Mouse (Mus musculus) hindbrain, embryonic 16.5 days (tissue): ENCODE measurements around the gene Ptpdc1. TPM values are rescaled to one million over a fixed set of nuclear protein-coding genes. Genes with fewer than 3 reads are reported as not detected.

Source experiments
- ATAC-seq: fragments of 200-750 bp; cut with Nextera tagmentation; 2 replicates; pipeline ENCODE4 v1.8.0; 2017; ENCODE audit warnings: moderate TSS enrichment, moderate library complexity
- H3K27ac ChIP-seq: fragments of 300-500 bp; sonication (generic); 2 replicates; pipeline ENCODE4 v1.5.1; 2014; ENCODE audit warnings: low read depth, mild to moderate bottlenecking, control low read depth, low read length, moderate library complexity
- H3K27me3 ChIP-seq: fragments of 300-500 bp; sonication (generic); replicated peaks from 2 replicates; pipeline ENCODE4 v1.6.1; 2014; ENCODE audit warnings: low read length; ENCODE audit not compliant: control insufficient read depth, insufficient read depth
- H3K36me3 ChIP-seq: fragments of 300-500 bp; sonication (generic); 2 replicates; pipeline ENCODE4 v1.6.1; 2014; ENCODE audit warnings: mild to moderate bottlenecking, low read length, moderate library complexity, mixed read lengths; ENCODE audit not compliant: control insufficient read depth, insufficient read depth
- H3K4me1 ChIP-seq: fragments of 300-500 bp; sonication (generic); 2 replicates; pipeline ENCODE4 v1.6.1; 2014; ENCODE audit warnings: low read depth, low read length; ENCODE audit not compliant: control insufficient read depth, insufficient read depth
- H3K4me2 ChIP-seq: fragments of 300-500 bp; sonication (generic); 2 replicates; pipeline ENCODE4 v1.6.1; 2014; ENCODE audit warnings: mild to moderate bottlenecking, low read length, control low read depth, moderate library complexity
- H3K4me3 ChIP-seq: fragments of 300-500 bp; sonication (generic); 2 replicates; pipeline ENCODE4 v1.5.1; 2014; ENCODE audit warnings: mild to moderate bottlenecking, low read length, control low read depth, moderate library complexity
- H3K9ac ChIP-seq: fragments of 300-500 bp; sonication (generic); 2 replicates; pipeline ENCODE4 v1.6.1; 2014; ENCODE audit warnings: low read depth, mild to moderate bottlenecking, control low read depth, low read length, moderate library complexity
- H3K9me3 ChIP-seq: fragments of 300-500 bp; sonication (generic); 2 replicates; pipeline ENCODE4 v1.6.1; 2014; ENCODE audit warnings: mild to moderate bottlenecking, low read length, moderate library complexity; ENCODE audit not compliant: control insufficient read depth
- WGBS: fragments of 180-500 bp; shearing (Covaris S2); extraction: QIAGEN DNeasy Blood & Tissue Kit; methylation state at CpG from one replicate; pipeline ENCODE4 v1.1.7; 2014; 5-methylcytosine and 5-hydroxymethylcytosine counted together
- polyA plus RNA-seq: library from polyadenylated mRNA; unstranded; fragments of >200 nt; fragmentation: Nextera tagmentation; extraction: Ambion mirVana; gene quantifications from 2 replicates; pipeline ENCODE4 v1.2.1, GENCODE M21; 2015

The Ptpdc1 gene
- polyA plus RNA-seq, 1 experiment from 2014 or later: 14.7 TPM

DNA sequence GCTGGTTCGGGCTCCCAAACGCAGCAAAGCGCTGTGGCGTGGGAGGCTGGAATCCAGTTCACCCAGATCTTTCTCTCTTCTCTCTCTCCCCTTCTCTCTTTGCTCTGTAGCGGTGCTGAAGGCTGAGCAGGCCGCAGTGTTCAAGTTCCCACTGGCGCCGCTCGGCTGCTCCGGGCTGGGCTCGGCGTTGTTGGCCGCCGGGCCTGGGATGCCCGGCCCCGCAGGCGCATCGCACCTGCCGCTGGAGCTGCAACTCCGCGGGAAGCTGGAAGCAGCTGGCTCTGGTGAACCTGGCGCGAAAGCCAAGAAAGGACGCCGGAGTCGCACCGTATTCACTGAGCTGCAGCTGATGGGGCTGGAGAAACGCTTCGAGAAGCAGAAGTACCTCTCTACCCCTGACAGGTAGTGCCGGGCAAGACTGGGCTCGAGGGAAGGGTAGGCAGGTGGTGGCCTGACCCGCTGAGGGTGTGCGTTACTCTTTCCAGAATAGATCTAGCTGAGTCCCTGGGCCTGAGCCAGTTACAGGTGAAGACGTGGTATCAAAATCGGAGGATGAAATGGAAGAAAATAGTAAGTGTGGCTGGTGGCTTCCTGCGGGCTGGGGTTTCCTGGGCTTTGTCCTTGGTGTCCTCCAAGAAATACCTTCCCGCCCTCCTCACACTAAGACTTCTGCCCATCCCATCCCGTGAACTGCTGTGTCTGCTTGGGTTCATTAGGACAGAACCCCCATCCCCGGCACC lies 39.6 kb upstream of the Ptpdc1 start:
- ATAC-seq: no peak
- peaks cover 50% of the 10 kb centered on the region for H3K27me3 ChIP-seq
- H3K4me1 ChIP-seq: peaks cover 29% of the 10 kb centered on the region
- WGBS: 1% methylated on average over 39 of the region's 39 CpGs
- H3K4me3 ChIP-seq: no peak overlapping the region
- H3K4me2 ChIP-seq: no peak overlapping the region
- no peaks in the 10 kb centered on the region for H3K9me3 ChIP-seq
- no peaks in the 10 kb centered on the region for H3K36me3 ChIP-seq
- H3K27ac ChIP-seq: no peak overlapping the region
- no peak overlapping the region for H3K9ac ChIP-seq

DNA sequence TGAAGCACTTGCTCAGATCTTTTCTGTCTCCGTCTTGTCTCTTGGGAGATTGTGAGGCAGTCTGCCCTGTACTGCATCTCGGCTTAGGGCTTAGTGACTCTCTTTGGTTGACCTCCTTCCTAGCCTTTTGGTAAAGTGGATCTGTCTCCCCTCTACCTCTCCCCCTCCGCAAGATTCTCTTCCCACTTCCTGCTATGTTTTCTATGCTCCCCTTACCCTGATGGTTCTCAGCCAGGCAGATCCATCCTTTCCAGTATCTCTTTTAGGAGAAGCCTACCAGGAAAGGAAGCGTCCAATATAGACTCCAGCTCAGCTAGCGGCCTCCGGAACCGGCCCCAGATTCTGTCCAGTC lies 38.5 kb upstream of the Ptpdc1 start:
- no peaks in the 10 kb centered on the region for H3K9me3 ChIP-seq
- no peak for ATAC-seq
- 15% methylated on average over 7 of the region's 7 CpGs for WGBS
- H3K36me3 ChIP-seq: no peaks in the 10 kb centered on the region
- no peak overlapping the region for H3K9ac ChIP-seq
- no peak overlapping the region for H3K4me3 ChIP-seq
- H3K4me2 ChIP-seq: no peak overlapping the region
- no peak overlapping the region for H3K27ac ChIP-seq
- peaks cover 27% of the 10 kb centered on the region for H3K4me1 ChIP-seq
- peaks cover 50% of the 10 kb centered on the region for H3K27me3 ChIP-seq

DNA sequence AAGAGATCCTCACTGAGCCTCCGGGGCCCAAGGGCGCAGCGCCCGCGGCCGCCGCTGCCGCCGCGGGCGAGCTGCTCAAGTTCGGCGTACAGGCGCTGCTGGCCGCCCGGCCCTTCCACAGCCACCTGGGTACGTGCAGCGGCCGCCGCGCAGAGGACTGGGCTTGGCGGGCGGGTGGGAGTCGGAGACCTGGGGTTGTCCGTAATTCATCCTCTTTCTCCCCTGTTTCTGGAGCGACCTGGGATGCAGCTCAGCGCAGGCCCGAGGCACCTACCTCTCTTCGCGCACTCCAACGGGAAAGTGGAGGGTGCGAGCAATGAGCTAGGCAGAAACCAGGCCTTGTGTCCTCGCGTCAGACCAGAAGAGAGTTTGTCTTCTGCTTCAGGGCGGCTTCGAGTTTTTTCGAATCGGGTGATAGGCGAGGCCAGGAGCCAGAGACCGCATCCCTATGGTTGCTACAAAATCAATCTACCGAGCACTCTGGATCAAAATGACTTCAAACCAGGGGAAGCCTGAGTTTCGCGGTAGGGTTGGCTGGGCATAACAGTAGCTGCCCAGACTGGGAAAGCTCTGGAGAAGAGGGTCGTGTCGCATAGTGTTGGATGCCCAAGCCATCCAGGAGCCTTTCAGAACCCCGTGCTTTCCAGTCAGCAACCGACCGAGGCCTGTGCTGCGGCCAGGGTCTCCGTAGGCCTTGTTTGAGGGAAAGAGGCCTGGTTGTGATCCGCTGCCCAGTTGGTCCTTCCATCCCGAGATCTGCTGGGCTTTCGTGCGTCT lies 37.9 kb upstream of the Ptpdc1 start:
- H3K9me3 ChIP-seq: no peaks in the 10 kb centered on the region
- ATAC-seq: no peak
- H3K4me3 ChIP-seq: peak overlapping the region; percentile 38
- WGBS: 4% methylated on average over 49 of the region's 54 CpGs
- no peak overlapping the region for H3K27ac ChIP-seq
- H3K4me2 ChIP-seq: peak overlapping the region; percentile 66
- H3K4me1 ChIP-seq: peaks cover 22% of the 10 kb centered on the region
- H3K27me3 ChIP-seq: peaks cover 50% of the 10 kb centered on the region
- H3K36me3 ChIP-seq: no peaks in the 10 kb centered on the region
- H3K9ac ChIP-seq: peak overlapping the region; percentile 51

DNA sequence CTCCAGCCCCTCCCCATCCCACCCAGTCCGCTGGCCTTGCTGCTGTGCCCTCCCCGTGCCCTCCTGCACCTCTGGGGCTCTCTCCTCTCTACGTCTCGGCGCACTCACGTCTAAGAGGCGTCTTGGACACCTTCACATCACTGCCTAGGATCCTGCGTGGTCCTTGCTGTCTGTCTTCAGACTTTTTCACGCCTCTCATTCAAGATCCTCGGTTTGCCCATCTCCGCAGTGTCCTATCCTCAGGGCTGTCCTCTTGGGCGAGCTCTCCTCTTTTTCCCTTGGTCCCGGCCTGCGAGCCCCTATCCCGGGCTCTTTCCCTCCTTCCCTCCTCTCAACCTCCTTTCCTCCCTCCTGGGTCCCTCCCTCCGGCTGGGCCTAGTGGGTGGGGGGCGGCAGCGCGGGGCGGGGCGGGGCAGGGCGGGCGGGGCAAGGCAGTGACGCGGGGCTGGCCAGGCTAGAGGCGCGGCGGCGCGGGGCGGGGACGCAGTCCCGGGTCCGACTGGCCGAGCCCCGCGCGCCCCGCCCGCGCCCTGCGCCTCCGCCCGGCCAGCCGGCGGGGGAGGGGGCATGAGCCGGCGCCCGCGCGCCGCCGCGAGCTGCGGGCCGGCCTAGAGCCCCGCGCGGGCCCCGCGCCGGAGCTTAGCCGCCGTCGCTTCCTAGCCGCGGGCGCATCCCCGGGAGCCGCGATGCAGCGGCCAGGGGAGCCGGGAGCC lies 37.1 kb upstream of the Ptpdc1 start, which contains the start of gene Barx1:
TSS of gene Barx1 (plus strand) at position 568 of the 713 bp plus-strand sequence.
- ATAC-seq: no peak; the same call in 1 of the 2 replicates
- Histone ChIP-seq H3K4me1 (peaks cover 22% of the 10 kb centered on the region), H3K4me3 (peak within 1 kb of the TSS; percentile 38), H3K9ac (peak within 1 kb of the TSS; percentile 51), H3K9me3 (no peaks in the 10 kb centered on the region), H3K27ac (no peak within 1 kb of the TSS), H3K36me3 (no peaks in the 10 kb centered on the region), H3K4me2 (peak within 1 kb of the TSS; percentile 66), H3K27me3 (peaks cover 58% of the 10 kb centered on the region)
- WGBS: under 1% methylated on average over 58 of the region's 73 CpGs

DNA sequence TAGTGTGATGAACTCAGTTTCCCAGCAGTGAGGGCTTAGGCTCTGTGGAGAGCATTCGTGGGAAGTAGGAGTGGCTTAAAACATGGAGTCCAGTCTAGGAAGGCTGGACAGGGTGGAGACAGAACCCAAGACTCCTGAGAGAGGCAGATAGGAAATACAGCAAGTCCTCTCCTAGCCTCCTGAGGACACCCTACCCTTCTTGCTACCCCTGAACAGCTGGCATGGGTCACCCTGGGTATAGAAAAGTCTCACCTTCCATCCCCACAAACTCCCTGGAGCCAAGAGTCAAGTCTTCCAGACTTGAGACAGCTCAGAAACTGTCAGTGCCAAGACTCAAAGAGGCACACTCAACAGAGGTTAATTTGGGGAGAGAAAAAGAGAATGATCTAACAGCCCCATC lies 36.1 kb upstream of the Ptpdc1 start:
- 4% methylated on average over 1 of the region's 1 CpGs for WGBS
- H3K36me3 ChIP-seq: no peaks in the 10 kb centered on the region
- no peak overlapping the region for H3K27ac ChIP-seq
- H3K27me3 ChIP-seq: peaks cover 60% of the 10 kb centered on the region
- no peak overlapping the region for H3K4me2 ChIP-seq
- no peak overlapping the region for H3K9ac ChIP-seq
- ATAC-seq: no peak
- peaks cover 22% of the 10 kb centered on the region for H3K4me1 ChIP-seq
- H3K9me3 ChIP-seq: no peaks in the 10 kb centered on the region
- no peak overlapping the region for H3K4me3 ChIP-seq

DNA sequence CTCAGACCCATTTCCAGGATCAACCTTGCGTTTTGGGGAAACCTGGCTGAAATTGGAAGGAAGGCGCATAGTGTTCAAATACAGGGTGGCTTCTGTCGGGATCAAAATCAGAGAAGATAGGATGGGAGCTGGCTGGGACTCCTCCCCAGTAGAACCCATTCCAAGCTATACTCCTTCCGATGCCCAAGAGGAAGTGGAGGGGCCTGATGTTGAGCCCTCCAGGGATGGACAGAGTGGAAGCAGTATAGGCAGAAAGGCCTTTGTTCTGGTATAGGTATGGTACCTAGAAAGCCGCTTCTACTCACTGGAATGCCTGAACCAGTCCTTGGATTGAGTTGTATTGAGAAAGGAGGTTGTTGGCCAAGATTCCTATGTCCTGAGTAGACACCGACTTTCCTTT lies 35.3 kb upstream of the Ptpdc1 start:
- Histone ChIP-seq H3K9me3 (no peaks in the 10 kb centered on the region), H3K4me3 (no peak overlapping the region), H3K9ac (no peak overlapping the region), H3K36me3 (no peaks in the 10 kb centered on the region), H3K4me1 (peaks cover 19% of the 10 kb centered on the region), H3K27me3 (peaks cover 63% of the 10 kb centered on the region), H3K27ac (no peak overlapping the region), H3K4me2 (no peak overlapping the region)
- WGBS: 15% methylated on average over 6 of the region's 6 CpGs
- no peak for ATAC-seq

DNA sequence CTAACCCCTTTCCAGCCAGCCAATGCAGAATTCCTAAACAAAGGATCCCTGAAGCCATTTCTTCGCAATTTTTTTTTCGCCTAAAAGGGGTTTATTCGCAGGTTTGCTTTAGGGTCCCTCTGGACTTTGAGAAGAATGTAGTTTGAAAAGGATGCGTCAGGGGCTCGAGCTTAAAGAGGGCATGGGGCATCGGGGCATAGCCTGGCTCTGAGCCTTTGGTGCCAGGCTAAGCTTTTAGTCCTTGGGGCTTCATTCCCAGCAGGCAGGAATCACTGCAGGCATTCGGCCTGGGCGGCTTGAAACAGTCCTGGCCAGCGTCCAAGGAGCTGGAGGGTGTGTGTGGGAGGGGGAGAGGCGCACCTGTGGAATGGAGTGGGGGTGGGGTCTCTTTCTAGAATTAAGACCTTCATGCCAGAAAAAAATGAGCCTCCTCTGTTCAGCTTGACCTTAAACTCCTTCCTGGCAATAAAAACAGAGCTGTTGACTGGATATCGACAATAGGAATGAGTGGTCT lies 34.8 kb upstream of the Ptpdc1 start:
- Histone ChIP-seq H3K36me3 (no peaks in the 10 kb centered on the region), H3K27ac (no peak overlapping the region), H3K27me3 (peaks cover 64% of the 10 kb centered on the region), H3K4me1 (peaks cover 18% of the 10 kb centered on the region), H3K9me3 (no peaks in the 10 kb centered on the region), H3K9ac (no peak overlapping the region), H3K4me3 (no peak overlapping the region), H3K4me2 (no peak overlapping the region)
- no peak for ATAC-seq
- WGBS: 3% methylated on average over 11 of the region's 11 CpGs

DNA sequence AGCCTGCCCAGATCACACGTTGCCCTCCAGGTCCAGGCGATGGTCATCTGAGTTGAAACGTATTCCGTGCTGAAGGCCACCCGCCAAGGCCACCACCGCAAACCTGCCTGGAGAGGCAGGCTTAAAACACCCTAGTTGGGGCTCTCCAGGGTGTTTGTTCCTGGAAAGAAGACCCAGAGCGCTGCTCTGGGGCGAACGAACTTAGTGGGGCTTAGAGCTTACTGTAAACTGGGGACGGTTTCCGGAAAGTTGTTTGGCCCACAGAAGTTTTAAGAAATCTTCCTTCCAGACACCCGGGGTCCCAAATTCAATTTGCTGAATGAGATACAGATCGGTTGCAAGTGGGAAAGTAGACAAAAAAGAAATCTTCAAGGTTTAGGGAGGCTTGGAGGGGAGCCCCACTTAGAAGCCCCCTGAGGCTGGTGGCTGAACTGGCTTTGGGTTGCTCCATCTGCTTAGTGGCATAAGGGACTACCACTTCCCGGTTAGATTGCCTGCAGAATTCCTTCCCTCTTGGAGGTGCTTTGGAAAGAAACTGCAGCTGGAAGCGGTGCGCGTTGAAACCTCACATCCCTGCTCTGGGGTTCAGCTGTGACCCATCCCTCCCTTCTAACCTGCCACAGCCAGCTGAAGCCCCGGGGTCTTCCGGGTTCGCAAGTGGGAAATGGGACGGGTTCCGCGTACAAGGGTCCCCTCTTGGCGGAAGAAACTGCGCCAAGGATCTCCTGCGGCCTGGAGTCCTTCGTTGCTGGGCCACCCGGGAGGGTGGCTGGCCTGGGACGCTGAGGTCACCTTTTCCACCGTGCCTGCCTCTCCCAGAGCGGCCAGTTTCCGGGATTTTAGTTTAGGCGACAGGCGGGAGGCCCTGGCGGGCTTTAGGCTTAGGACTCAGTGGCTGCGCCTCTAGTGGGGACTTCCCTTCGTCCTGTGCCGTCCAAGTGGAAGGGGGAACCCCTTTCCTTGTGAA lies 34.1 kb upstream of the Ptpdc1 start:
- peaks cover 14% of the 10 kb centered on the region for H3K4me1 ChIP-seq
- H3K36me3 ChIP-seq: no peaks in the 10 kb centered on the region
- H3K4me2 ChIP-seq: no peak overlapping the region
- H3K27me3 ChIP-seq: peaks cover 66% of the 10 kb centered on the region
- H3K9ac ChIP-seq: no peak overlapping the region
- H3K9me3 ChIP-seq: no peaks in the 10 kb centered on the region
- no peak for ATAC-seq
- no peak overlapping the region for H3K4me3 ChIP-seq
- no peak overlapping the region for H3K27ac ChIP-seq
- under 1% methylated on average over 38 of the region's 38 CpGs for WGBS
